In the genomic region with DNA sequence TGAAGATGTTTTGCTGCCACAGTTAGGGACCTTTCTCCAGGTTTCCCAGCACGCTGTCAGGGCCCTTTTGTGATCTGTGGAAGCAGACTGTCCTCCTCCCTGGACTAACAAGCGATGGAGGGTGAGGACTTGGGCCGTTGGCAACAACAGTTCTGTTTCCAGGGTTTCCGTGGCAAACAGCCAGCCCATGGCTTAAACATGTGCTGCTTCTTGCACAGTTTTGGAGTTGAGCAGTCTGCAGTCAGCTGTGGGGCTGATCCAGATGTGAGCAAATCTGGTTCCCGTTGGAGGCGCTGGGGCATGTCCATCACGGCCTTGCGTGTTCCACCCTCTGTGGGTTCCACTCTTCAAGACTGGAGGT, we compare ENCODE assay signal across 7 mouse cellular contexts.
DNase-seq lines count a peak whose midpoint lies in the region; ATAC-seq lines count a peak whose summit lies in the region.

No protein-coding gene starts in this region.

- ATAC-seq in inflammation-experienced regulatory T-cells, adult 6 months = no peak

- intact Hi-C loops in gastrocnemius, postnatal 36 days (cut with DNase I) = no loop called here

- DNase-seq in right cerebral cortex, postnatal 10 days (ENCODE audit: low spot score in 2 of 2) = peak; percentile 73 to 75
- DNase-seq in right cerebral cortex, postnatal 25 days = no peak
- peak; percentile 82 to 85 for DNase-seq in gastrocnemius, postnatal 36 days
- peak; percentile 86 for DNase-seq in kidney, adult 9 months
- DNase-seq in skeletal muscle tissue, adult 2 months (ENCODE audit: low read depth, low spot score) = peak; percentile 91
- DNase-seq in thymus, postnatal 0 days (ENCODE audit: low spot score) = no peak

Comparison
In these comparisons a context has a peak if more than half of its experiments do, and no peak if none do; other contexts are left out.
1. DNase-seq: peak in right cerebral cortex, postnatal 10 days (2 of 2), gastrocnemius, postnatal 36 days (2 of 2), kidney, adult 9 months (single experiment) and skeletal muscle tissue, adult 2 months (single experiment); none in right cerebral cortex, postnatal 25 days (single experiment) and thymus, postnatal 0 days (single experiment).